Mouse (Mus musculus) lung, adult 2 months (tissue): ENCODE data around the gene Raph1. TPM values are rescaled to one million over a fixed set of nuclear protein-coding genes. Genes with fewer than 3 reads are reported as not detected.

Experiments
- DNase-seq: peaks from one replicate; pipeline ENCODE4 v3.0.0; 2022
- H3K4me1 ChIP-seq: fragments of 200-500 bp; 2 replicates; pipeline ENCODE4 v1.6.1; 2011; ENCODE audit warnings: low read length; ENCODE audit not compliant: control insufficient read depth, insufficient read depth
- H3K4me3 ChIP-seq: fragments of 200-500 bp; replicated peaks from 2 replicates; pipeline ENCODE3; 2011; ENCODE audit warnings: low read depth, mild to moderate bottlenecking, control low read depth, low read length; ENCODE audit errors: extremely low read depth
- CTCF ChIP-seq: fragments of 200-500 bp; IDR thresholded peaks from 2 replicates; pipeline ENCODE4 v1.5.1; 2011; ENCODE audit warnings: mild to moderate bottlenecking, low read length, control low read depth; ENCODE audit not compliant: insufficient read depth
- POLR2A ChIP-seq: fragments of 200-500 bp; IDR thresholded peaks from 2 replicates; pipeline ENCODE4 v1.6.1; 2011; ENCODE audit warnings: low read depth, mild to moderate bottlenecking, control low read depth, low read length, borderline replicate concordance; ENCODE audit errors: extremely low read depth
- WGBS: fragments of 180-500 bp; shearing (Covaris S2); methylation state at CpG from one replicate; pipeline ENCODE4 v1.1.7; 2018; 5-methylcytosine and 5-hydroxymethylcytosine counted together
- polyA plus RNA-seq: library from polyadenylated mRNA; depleted of rRNA; stranded (reverse); fragments of >200 nt; gene quantifications from 2 replicates; pipeline ENCODE4 v1.2.3, GENCODE M21; 2012

Raph1 gene
- polyA plus RNA-seq, 1 experiment = 16.4 TPM

DNA sequence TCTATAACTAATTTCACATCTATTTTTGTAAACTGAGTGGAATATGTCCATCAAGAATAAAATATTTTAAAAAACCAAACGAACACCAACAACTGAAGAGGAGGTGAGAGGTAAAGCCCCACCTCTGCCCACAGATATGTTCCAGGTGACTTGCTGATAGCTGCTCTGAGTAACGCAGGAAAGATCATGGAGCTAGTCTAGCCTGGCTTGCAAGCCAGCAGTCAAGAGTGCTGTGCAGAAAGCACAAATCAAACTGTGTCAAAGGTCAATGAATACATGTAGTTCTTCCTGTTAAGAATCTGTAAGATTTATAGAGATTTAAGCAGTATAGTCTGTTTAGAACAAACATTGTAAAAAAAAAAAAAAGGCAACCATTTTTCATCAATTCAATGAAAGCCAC is 56.3 kb downstream of the Raph1 start:
- TF ChIP-seq POLR2A = no peak
- no peak for TF ChIP-seq CTCF
- H3K4me3 ChIP-seq = no peak overlapping the region
- WGBS = 60% methylated on average over 2 of the region's 2 CpGs

DNA sequence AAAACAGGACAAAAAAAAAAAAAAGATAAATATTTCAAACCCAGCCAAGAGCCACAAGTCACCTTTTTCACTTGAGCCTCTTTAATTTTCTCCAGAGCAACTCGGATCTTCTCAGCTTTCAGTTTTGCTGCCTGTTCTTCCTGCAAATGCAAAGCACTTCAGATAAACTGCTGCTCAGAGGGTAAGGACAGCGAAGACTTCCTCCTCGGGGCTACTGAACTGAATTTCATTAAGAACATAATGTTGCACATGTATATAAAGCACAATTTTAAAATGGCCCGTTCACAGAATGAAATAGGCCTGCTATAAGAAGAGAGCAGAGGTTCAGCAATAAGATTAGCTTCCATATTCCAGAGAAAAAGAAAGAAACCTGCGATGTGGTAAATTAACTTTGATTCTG is 63.4 kb downstream of the Raph1 start:
- 54% methylated on average over 5 of the region's 5 CpGs for WGBS
- TF ChIP-seq CTCF (no peak), POLR2A (no peak)
- Histone ChIP-seq H3K4me3 (no peak overlapping the region), H3K4me1 (no peaks in the 10 kb centered on the region)
- DNase-seq = no peak

More for the DNA sequence above, 56.3 kb downstream of the Raph1 start:
- H3K4me1 ChIP-seq = no peaks in the 10 kb centered on the region; the same call in 1 of the 2 replicates
- DNase-seq = no peak

DNA sequence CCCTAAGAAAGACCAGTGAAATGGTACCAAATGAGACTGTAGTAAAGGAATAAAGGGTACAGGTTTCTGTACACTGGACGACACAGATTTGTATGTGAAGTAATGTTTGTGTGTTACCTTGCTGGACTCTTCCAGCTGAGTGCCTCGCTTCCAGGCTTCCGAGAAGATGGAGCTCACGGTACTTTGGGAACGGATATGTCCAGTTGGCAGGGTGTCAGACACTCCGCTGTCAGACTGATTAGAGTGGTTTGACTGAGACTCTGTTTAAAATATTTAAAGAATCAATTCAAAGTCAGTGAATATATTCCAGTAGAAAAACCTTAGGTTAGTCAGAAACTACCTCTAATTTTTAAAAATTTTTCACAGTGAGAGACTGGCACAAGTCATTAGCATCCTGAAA is 73.5 kb downstream of the Raph1 start:
- no peak overlapping the region for H3K4me3 ChIP-seq
- H3K4me1 ChIP-seq = no peaks in the 10 kb centered on the region
- no peak for DNase-seq
- TF ChIP-seq POLR2A (no peak), CTCF (no peak)
- WGBS = 72% methylated on average over 6 of the region's 6 CpGs

DNA sequence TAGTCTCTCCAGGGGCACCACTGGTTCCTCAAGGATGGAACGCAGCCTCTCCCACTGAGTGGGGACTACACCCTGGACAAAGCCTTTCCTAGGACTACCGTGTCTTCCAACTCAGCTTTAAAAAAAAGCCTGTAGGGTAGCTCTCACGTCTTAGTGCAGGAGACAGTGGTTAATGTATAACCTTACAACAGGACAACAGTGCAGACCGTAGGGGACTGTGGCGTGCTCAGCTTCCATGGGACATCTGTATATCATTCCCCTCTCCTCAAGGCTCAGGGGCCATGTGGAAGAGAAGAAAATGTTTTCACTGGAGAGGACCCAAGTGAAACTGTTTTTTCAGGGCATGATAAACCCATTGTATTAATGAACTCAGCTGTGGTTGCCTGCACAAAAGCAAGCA is 74.5 kb downstream of the Raph1 start:
- no peaks in the 10 kb centered on the region for H3K4me1 ChIP-seq
- WGBS = 73% methylated on average over 5 of the region's 5 CpGs
- no peak for DNase-seq
- H3K4me3 ChIP-seq = no peak overlapping the region
- TF ChIP-seq POLR2A = no peak
- no peak for TF ChIP-seq CTCF

DNA sequence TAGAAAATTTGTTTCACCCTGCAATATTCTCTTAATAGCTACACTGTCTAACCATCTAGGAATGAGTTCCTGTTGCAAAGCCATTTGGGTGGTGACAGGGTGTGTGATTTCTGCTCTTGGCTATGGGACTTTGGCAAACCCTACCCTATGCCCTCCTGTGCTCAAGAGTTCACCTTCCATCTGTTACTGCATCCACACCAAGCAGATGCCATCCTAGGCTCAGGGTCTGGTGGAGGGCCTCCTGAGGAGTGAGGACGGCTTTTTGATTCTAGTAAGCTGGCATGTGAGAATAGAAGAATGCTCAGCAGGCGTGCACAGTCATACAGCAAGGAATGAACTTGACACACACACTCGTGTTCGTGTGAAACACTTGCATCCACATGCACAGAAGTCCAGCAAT is 76.4 kb downstream of the Raph1 start:
- Histone ChIP-seq H3K4me1 (no peaks in the 10 kb centered on the region), H3K4me3 (no peak overlapping the region)
- no peak for TF ChIP-seq CTCF
- no peak for TF ChIP-seq POLR2A
- no peak for DNase-seq
- WGBS = 81% methylated on average over 4 of the region's 4 CpGs

DNA sequence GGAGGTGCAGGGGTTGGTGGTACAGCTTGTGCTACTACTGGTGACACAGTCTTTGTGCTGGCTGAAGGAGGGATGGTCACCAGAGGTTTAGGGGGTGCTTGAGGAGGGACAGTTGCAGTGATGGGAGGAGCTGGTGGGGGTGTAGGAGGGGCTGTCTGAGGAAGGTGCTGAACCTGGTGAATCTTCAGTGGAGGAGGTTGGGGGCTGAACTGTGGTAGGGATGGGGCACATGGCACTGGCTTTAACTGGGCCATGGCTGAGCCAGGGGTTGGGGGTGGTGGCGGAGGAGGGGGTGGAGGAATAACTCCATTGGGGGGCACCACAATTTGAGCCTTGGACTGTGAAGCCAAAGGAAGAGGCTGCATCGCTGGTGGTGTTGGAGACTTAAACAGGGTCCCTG is 77.2 kb downstream of the Raph1 start:
- 94% methylated on average over 2 of the region's 2 CpGs for WGBS
- Histone ChIP-seq H3K4me3 (no peak overlapping the region), H3K4me1 (no peaks in the 10 kb centered on the region)
- TF ChIP-seq CTCF (no peak), POLR2A (no peak)
- no peak for DNase-seq

DNA sequence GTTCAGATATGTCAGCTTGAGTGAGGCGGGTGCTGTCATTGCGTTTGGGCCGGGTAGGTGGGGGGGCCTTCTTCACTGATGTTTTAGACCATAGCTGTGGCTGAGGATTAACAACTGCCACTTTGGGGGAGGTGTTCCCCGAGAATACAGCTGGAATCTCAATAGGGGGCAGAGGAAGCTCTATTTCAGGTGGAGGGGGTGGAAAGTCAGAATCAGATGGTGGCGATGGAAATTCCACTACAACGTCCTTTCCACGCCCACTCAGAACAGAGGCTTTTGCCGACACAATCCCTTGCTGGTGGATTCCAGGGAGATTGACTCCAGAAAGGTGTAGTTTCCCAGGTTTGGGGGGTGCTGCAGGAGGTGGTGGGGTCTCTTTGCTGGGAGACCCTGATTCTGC is 78.3 kb downstream of the Raph1 start:
- WGBS = 83% methylated on average over 8 of the region's 8 CpGs
- TF ChIP-seq POLR2A (no peak), CTCF (no peak)
- Histone ChIP-seq H3K4me3 (no peak overlapping the region), H3K4me1 (no peaks in the 10 kb centered on the region)
- DNase-seq = no peak

DNA sequence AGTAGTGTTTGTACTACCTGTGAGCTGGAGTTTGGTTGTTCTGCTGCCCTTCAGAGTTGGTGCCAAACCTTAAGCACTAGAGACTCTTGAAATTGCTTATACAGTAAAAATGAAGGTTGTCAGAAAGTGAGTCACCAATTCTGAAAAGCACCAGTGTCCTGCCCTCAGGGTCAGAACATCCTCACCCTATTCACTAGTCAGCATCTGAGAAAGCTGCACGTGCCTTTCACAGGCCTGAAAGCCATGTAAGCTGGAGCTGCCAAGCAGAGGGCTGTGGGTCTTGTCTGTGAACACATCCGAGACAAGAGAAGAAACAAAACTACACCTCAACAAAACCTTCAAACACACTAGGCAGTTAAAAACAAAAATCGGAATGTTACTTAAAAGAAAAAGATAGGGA is 81.3 kb downstream of the Raph1 start:
- TF ChIP-seq CTCF (no peak), POLR2A (no peak)
- DNase-seq = no peak
- no peak overlapping the region for H3K4me3 ChIP-seq
- no peaks in the 10 kb centered on the region for H3K4me1 ChIP-seq
- whole genome bisulfite sequencing = 78% methylated on average over 3 of the region's 3 CpGs

DNA sequence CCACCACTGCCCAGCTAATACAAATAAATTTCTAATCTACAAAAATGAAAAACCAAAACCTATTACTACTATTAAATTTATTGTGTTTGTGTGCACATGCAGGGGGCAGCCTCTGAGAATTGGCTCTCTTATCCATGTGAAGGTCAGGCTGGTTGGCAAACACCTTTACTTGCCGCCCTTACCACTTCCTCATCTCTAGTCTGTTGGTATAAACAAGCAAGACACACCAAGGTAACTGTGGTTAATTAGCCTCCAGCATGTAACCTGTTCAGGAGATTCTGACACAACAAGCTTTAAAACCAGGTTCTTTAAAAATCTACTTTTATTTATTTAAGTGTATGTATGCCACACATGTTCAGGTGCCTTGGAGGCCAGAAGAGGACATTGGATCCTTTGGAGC is 84.0 kb downstream of the Raph1 start:
- WGBS = 79% methylated on average over 1 of the region's 1 CpGs
- TF ChIP-seq POLR2A (no peak), CTCF (no peak)
- no peak for DNase-seq
- Histone ChIP-seq H3K4me3 (no peak overlapping the region), H3K4me1 (no peaks in the 10 kb centered on the region)

DNA sequence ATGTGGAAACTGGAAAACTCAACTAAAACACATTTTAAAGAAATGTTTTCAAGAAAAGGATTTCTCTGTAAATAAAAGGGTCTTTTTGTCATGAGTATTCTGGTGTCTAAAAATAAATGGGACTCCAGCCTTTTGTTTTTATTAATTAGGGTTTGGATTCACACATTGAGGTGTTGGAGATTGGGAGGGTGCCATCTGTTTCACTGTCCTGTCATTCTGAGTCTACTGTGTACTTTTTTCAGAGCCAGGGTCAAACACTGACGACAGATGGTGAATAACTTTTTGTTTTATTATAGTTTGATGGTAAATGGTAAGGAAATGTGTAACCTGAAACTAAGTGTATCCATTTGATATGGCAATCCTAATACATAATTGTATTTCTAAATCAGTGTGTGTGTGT is 85.3 kb downstream of the Raph1 start:
- no peak overlapping the region for H3K4me3 ChIP-seq
- WGBS = 54% methylated on average over 1 of the region's 1 CpGs
- TF ChIP-seq POLR2A (no peak), CTCF (no peak)
- no peaks in the 10 kb centered on the region for H3K4me1 ChIP-seq
- DNase-seq = no peak
